Mouse (Mus musculus): ENCODE results near the gene Xxylt1. TPM values are rescaled to one million over a fixed set of nuclear protein-coding genes. Genes with fewer than 3 reads are reported as not detected.

Xxylt1 gene
- total RNA-seq (2021) = 10 to 100 TPM; 17.2 to 19.6 TPM
- long read RNA-seq, transcript Xxylt1-201 (4 exons, 3,470 nt) = major isoform, 41 of 43 reads
- long read RNA-seq, partial matches to known transcripts = 0 of 43 reads
- long read RNA-seq, other reads (novel, unspliced or antisense) = 2 of 43 reads

DNA sequence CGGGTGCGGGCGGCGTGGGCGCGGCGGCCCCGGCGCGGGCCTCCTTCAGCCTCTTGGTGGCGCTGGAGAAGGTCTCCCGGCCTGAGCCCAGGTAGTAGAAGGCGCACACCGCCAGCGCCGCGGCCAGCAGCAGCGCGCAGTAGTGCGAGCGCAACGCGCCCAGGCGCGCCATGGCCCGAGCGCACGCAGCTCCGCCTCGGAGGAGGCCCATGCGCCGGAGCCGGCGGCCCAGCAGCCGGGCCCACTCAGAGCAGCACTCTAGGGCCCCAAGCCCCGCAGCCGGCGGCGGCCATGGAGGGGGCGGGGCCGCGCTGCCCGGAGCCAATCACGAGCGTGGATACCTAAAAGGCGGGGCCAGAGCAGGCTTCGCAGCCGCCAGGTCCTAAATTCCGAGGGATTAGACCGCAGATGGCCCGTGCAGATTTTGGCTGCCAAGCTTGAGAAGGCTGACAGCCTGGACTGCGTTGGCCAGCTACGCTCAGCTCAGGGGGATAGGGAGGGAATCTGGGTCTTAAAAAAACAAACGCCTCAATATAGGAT, at the start of gene Xxylt1:
TSS of gene Xxylt1 (minus strand) at position 308 of the 540 bp plus-strand sequence.
- peak; percentile 96 to 98 for DNase-seq (ENCODE audit: low spot score in 2 of 2)

DNA sequence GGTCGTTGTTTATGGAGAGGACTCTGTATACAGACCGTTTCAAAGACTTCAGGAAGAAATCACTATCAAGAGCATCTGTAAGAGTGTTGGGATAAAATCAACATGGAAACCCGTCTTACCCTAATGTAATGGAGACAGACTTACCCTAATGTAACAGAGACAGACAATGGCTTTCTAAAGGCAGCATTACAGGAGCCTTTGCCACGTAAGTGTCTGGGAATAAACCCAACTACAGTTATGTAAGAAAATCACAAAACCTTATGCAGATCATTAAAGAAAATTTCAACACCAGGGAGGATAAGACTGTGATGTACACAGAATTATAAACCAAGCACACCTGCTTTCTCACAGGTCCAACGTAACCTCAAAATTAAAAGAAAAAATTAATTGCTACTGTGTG, 46.9 kb upstream of the Xxylt1 start:
- no peak for DNase-seq (ENCODE audit: low spot score in 2 of 2)

DNA sequence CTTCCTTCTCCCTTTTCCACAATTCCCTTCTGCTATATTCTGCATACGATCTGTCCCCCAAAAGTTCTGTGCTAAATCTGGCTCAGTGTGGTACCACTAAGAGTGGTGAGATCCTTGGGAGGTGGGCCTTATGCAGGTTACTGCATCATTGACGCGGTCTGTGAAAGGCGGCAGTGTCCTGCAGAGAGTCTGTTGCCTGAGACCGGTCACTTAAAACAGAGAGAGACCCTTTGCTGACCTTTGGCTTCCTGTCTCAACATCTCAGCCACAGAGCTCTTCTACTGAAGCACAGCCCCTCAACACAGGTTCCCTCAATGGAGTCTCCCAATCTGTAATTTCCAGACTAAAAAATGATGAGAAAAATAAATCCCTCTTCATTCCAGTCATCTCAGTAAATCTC, 43.8 kb upstream of the Xxylt1 start:
- no peak for DNase-seq (ENCODE audit: low spot score in 2 of 2)

DNA sequence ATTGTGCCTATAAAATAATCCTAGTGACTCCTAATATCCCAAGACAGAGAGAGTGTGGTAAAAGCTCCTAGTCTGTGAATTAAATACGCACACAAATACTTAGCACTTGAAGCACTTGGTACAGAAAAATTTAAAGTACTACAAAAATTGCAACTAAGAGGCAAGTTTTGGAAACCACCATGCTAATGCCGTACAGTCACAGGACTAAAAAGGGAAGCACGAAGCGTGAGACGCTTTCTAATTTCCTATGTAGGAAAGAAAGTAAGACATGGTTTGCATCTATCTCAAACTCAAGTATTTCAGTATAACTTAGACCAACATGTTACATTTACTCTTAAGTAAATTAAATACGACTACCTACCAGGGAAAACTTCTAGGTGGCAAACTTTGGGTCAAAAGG, 40.4 kb upstream of the Xxylt1 start:
- DNase-seq (ENCODE audit: low spot score in 2 of 2) = no peak

DNA sequence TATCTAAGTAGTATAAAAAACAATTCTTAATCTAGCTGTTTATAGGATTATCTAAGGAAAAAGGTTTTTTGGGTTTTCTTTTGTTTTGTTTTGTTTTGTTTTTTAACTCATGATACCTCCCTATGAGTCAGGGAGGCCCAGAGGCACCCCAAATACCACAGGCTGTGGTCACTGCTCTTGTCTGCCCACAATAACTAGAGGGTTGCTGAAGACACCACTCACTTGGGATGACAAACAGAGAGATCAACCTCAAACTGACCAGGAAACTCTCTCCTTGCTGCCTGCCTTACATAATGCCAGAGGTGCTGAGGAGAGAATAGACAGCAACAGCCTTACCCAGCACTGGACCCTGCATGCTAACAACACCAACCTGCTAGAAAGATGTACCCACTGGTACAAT, 32.4 kb upstream of the Xxylt1 start:
- DNase-seq (ENCODE audit: low spot score in 2 of 2) = no peak

DNA sequence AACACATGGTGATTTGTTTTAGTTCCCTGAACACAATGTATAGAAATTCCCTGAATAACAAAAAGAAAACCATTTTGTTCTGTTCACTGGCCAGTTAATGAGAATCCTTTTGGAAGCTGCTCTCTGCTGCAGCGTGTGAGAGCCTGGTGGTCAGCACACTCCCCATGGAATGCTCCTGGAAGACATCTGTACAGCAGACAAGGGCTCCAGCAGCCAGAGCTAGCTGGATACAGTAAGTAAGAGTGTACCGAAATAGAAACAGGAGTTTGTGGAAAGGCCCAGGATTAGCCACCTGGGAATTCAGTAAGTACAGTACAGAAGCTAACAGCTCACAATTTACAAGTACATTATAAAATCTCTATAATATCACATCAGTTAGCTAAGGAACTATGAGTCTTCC, 20.1 kb upstream of the Xxylt1 start:
- DNase-seq (ENCODE audit: low spot score in 2 of 2) = no peak

DNA sequence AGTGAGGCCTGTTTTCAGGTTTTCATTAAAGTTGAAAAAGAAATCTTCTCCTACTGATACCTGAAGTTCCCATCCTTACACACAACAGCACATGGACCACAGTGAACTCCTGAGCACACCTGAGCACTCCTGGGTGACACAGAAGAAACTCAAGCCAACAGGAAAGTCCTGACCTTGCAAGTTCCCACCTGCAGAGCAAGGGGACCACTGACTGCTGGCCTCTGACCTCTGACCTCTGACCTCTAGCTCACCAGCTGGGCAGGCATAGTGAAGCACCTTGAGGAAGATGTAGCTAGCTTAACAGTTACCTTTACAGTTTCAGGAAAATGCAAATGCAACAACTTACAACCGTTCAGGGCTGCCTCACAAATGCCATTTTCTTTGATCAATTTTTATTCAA, 18.7 kb upstream of the Xxylt1 start:
- DNase-seq (ENCODE audit: low spot score in 2 of 2) = no peak

DNA sequence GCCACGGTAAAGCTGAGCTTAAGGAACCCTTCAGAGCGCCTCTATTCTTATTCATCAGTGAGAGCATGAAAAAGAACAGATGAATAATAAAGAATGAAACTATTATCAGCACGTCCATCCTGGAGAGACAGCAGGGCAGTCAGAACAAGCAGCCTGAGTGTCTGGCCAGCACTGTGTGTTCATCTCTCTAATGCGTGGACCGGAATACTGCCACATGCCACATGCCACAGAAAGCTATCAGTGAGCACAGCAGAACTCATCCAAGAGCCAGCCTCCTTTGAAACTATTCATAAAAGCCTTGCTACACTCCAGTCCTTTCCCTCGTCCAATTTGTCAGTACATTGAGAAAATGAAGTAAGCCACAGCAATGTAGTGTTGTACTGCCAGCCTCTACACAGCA, 12.8 kb upstream of the Xxylt1 start:
- DNase-seq (ENCODE audit: low spot score in 2 of 2) = peak in 1 of 2 experiments; percentile 58

DNA sequence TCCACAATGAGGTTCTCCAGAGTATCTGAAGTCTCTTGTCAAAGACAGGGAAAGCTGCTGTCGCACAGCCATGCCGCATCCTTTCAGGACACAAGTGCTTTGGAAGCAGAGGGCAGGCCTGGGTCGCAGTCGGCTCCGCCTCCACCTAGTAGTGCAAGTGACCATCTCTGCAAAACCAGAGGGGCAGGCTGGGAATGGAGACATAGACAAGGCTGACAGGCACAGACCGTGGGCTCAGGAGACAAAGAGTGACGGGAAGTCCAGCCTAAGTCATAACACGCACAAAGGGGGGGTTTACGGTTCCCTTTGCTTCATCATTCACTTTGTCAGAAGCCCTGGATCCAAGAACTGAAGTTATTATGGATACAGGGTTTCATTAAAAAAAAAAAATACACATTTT, 12.0 kb upstream of the Xxylt1 start:
- no peak for DNase-seq (ENCODE audit: low spot score in 2 of 2)

DNA sequence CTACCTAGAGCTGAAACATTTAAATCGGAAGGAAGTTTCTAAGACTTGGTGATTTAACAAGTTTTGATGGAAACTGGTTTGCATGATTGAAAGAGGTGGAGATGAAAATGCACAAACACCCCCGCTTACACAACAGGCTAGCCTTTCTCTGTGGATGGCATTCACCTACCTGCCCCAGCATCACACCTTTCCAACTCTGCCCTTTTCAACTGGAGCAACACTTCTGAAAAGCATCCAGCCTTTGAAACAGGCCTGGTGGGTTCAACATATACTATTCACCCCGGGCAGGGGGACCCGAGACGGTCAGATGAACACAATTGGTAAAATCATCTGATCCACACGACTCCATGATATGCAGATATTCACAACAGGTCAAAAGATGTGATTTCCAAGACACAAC, 659 bp upstream of the Xxylt1 start:
- DNase-seq (ENCODE audit: low spot score in 2 of 2) = no peak

DNA sequence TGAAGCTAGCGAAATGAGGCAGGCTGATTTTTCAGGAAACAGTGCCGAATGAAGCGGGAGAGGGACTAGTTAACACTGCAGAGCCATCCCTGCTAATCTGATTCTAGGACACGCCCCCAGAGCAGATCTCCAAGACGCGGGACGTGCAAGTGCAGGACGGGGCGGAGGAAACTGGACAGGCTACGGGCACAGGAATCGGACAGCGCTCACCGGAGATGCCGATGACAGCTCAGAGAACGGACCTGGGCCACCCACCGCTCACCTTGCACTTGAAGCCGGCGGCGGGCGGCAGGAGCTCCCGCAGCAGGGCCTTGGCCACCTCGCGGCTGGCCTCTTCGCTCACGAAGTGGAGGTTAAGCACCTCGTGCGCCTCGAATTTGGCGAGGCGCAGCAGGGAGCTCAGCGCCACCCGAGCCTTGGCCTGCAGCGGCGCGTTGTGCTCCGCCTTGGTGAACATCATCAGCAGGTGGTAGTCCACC, 620 bp downstream of the Xxylt1 start:
- peak; percentile 20 to 62 for DNase-seq (ENCODE audit: low spot score in 2 of 2)

DNA sequence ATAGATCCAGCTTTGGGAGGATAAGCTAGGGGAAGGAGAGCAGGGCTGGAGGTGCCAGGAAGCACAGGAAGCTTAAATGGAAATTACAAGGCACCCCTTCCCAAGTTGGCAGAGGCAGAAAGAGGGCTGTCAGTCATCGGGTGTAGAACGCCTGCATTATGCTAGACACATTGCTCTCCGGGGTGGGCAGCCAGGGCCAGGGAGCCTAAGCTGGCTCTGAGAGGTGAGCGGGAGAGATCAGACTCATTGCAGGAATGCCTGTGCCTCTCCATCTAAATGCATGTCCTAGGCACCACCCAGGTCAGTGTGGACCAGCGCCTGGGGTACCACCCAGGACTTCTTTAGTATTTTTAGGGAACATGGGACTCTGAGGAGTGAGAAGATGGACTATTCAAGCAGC, 3.8 kb downstream of the Xxylt1 start:
- no peak for DNase-seq (ENCODE audit: low spot score in 2 of 2)

DNA sequence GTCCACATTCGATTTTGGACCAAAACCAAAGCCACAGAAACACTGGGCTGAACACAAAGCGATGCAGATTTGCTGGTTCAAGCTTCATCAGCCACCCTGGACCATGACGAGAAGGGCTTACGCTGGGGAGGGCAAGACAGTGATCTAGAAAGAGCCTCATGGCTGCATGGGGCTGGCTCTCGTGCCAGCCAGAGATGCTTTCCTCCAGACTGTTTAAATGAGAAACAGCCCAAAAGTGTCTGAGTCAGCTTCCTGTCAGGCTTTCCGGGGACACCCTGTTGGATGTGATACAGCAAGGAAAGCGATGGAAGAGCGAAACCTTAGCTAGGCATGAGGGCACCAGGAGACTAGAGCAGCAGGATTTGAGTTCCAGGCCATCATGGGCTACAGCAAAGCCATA, 4.8 kb downstream of the Xxylt1 start:
- no peak for DNase-seq (ENCODE audit: low spot score in 2 of 2)

DNA sequence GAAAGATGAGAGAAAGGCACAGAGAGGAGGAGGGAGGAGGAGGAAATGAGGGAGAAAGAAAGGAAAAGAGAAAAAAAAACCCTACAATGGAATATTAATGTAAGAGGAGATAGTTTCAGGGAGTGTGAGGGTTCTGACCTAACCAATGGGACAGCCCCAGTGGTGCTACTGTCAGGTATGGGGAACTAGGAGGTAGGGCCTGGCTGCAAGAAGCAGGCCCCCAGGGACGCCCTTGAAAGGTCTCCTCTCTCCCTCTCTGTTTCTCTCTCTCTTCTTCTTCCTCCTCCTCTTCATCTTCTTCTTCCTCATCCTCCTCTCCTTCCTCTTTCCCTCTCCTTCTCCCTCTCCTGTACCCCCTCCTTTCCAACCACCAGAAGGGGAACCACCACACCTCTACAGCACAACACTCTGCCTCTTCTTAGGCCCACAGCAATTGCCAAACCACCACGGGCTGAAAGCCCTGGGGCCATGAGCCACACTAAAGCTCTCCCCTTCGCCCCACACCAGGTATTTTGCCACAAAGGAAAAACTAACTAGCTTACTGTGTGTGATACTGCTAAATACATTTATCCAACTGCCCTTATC, 6.8 kb downstream of the Xxylt1 start:
- DNase-seq (ENCODE audit: low spot score in 2 of 2) = no peak

DNA sequence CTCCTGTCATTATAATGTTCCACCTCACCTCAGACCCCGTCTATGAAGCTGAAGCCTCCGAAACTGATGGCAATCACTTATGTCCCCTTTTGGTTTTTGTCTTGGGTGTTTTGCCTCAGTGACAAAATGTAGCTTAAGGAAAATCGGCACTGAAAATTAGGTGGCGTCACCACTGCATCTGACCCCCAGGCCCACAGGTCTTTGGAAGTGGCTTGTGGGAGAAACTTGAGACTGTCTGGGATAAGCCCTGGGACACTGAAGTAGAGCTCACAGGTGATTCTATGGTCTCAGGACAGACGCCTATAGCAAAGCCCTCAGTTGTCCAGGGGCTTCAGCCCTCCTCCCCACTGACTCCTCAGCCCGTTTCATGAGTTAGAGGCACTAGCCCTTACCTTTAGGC, 9.5 kb downstream of the Xxylt1 start:
- DNase-seq (ENCODE audit: low spot score in 2 of 2) = no peak

DNA sequence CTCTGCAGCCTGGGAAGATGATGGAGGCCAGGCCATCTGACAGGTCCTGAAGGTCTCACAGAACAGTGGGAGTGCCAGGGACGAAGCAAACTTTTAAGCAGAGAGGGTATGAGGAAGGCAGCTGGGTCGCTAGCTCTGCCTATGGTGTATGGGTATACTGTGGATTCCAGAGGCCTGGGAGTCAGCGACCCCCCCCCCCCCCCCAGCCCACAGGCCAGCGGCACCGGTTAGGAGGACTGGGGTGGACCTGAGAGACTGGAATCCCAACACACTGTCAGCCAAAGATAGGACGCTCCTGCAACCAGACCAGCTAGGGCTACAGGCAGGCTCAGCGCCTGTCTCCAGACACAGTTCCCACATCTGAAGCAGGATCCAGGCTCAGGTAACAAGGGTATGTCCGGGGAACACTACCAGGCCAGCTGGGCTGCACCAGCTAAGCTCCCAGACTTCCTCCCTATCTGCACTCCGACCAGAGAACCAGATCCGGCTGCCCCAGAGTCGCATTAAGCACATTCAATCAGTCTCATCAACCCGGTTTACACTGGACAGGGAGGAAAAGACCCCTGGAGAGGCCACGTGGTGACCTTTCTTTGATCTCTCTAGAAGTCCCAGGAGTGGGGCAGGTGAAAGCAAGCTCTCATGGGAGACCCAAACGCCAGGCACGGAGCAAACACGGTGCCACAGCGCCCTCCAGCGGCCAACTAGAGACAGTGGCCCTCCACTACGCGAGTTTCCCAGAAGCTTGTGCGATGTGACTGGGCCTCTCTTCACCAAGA, 10.7 kb downstream of the Xxylt1 start:
- DNase-seq (ENCODE audit: low spot score in 2 of 2) = peak; percentile 54 to 88

DNA sequence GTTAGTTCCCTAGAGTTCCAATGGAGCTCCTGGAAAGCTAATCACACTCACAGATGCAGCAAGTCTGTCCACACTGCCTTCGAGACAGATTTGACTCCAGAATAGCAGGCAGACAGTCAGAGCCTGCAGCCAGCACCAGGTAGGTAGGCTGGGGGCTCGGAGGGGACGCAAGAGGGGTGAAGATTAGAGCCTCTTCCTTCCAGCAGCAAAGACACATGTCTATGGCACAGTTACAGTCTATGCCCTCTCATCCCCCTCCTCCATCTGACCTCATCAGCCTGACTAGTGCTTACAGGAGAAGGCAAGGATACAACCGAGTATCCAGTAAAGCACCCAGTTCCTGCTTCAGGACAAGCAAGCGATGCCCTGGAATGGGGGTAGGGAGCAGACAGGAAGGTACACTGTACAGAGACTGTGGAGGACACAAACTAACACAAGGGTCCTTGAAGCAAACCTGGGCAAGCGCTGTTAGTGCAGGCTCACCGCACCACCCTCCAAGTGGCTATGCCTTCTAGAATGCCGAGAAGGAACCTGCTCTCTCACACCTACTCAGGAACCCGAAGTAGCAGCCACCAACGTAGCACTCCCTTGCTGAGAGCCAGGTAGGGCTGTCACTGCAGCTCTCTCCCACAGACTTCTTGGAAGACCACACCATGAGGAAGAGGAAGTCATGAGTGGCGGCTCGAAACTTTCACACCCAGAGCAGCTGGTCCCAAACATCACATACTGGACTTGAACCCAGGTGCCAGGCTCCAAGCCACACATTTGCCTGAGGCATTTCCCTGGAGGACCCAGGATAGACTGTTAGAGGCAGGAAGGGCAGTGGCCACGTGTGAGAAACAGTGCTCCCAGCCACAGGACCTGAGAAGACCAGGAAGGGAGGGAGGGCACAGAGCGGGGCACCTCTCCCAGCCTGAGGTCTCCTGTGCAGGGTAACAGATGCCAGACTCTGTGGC, 11.7 kb downstream of the Xxylt1 start:
- no peak for DNase-seq (ENCODE audit: low spot score in 2 of 2)

DNA sequence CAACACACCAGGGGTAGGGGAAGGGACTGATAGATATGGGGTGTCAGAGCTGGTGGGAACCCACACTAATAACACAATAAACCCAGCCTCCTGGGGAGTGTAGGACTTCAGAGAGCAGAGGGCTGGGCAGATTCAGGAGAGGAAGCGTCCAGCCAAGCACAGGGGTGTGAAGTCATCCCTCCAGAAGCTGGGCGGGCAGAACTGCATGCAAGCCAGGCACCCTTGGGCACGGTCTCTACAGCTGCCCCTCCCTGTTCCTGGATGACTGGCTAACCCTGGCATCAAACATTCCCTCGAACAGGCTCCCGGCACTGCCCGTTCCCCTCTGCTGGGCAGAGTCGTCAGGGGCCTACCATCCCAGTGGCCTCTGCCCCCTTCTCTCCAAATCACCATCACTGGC, 13.0 kb downstream of the Xxylt1 start:
- no peak for DNase-seq (ENCODE audit: low spot score in 2 of 2)

DNA sequence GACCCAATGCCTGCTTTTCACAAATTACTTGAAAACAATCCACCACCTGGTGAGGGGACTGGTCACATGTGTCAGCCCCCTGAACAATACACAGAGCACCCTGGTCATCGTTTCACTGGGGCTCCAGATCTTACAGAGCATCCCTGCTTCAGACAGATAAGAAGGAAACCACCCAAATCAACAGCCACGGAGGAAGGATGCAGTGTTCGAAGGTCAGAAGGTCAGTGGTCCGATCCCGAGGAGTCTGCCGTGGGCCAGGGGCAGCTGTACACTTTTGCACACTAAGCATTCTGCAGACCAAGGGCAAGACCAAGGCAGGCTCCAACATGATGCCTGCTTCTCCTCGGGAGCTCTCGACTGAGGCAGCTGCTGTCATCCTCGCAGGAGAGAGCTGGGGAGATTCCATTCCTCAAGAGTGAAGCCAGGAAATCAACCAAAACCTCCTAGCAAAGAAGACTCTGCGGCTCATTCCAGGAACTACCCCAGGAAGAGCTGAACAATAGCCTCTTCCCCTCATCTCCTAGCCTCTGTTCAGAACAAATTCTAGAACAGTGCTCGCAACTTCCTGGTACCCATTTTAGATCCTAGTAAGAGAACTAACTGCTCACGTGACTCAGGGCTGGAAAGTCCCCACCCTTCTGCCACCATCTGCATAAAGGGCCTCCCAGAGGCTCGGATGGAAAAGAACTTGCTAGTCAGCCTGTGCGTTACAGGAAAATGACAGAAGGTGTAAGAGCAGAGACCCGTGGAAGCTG, 14.7 kb downstream of the Xxylt1 start:
- no peak for DNase-seq (ENCODE audit: low spot score in 2 of 2)

DNA sequence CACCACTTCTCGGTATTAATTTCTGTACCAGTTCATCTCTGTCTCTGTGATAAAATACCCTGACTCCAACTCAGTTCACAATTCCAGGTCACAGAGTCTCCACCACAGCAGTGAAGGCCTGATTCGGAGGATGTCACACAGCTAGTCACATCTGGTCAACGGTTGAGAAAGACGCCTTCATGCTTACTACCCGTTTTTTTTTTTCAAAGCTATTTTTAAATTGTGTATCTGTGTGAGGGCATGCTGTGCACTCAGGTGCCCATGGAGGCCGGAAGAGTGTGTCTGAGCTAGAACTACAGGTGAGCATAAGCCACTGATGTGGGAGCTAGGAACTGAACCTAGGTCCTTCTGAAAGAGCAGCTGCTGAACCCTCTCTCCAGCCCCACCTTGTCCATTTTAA, 16.4 kb downstream of the Xxylt1 start:
- no peak for DNase-seq (ENCODE audit: low spot score in 2 of 2)

DNA sequence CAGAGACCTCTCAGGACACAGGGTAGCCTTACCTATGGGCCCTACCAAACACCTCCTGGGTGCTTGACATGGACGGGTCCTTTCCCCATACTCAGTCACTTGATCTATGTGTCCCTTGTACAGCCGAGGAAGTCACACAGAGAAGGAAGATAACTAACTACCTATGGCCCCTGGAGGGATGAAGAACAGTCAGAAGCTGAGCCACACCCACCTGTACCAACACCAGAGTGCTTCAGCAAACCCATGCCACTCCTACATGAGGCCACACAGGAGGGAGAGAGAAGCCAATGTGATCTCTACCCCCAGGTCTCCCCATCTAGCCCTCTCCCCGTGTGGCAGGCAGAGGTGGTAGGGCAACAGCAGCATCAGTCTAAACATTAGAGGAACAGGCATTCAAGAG, 18.3 kb downstream of the Xxylt1 start:
- DNase-seq (ENCODE audit: low spot score in 2 of 2) = no peak
